Mouse (Mus musculus) left cerebral cortex, postnatal 36 days (tissue): ENCODE measurements around the gene Nek8. TPM values are rescaled to one million over a fixed set of nuclear protein-coding genes. Genes with fewer than 3 reads are reported as not detected.
"Not testable (repeated sequence)": the region's sequence is repeated elsewhere in the genome, so short reads cannot be mapped to it uniquely, and the experiment has no call there.

ENCODE experiments used
- DNase-seq, 2 experiments: peaks; one replicate each; pipeline ENCODE4 v3.0.0; 2021 to 2022; ENCODE audit warnings: low spot score in 2 of 2, mixed read lengths in 1 of 2
- intact Hi-C: fragments of 180-260 bp; cut with DNase I; formaldehyde crosslinking; loops from one replicate; pipeline ENCODE4 v1.15.1; 2025
- total RNA-seq, 2 experiments: library from RNA; stranded (reverse); gene quantifications; 2 replicates each; pipeline ENCODE4 v1.2.3; 2021

Nek8 gene
- total RNA-seq, 2 experiments from 2014 or later = 2.7 to 3.2 TPM

GRCm38 (mm10) chr11:78184702-78185101 lies 8.2 kb upstream of the Nek8 start:
- DNase-seq = not testable (repeated sequence)
- intact Hi-C loops = loop anchor here (10.0 kb wide), 1 partner anchor 360 kb away; no protein-coding TSS in a partner anchor

GRCm38 (mm10) chr11:78183884-78184514 lies 7.5 kb upstream of the Nek8 start:
- intact Hi-C loops = loop anchor here (10.0 kb wide), 1 partner anchor 359 kb away; no protein-coding TSS in a partner anchor
- DNase-seq = no peak

- intact Hi-C loops = loop anchor here (10.0 kb wide), 1 partner anchor 358 kb away; no protein-coding TSS in a partner anchor
- peak; percentile 88 to 91 for DNase-seq
Observed at GRCm38 (mm10) chr11:78182961-78183844, 6.7 kb upstream of the Nek8 start, which contains the start of gene Rpl23a. TSS of gene Rpl23a (minus strand) at chr11:78183584.

GRCm38 (mm10) chr11:78182450-78182849 lies 6.0 kb upstream of the Nek8 start:
- no peak for DNase-seq
- intact Hi-C loops = loop anchor here (10.0 kb wide), 1 partner anchor 358 kb away; no protein-coding TSS in a partner anchor

GRCm38 (mm10) chr11:78181830-78182357 lies 5.4 kb upstream of the Nek8 start:
- DNase-seq = no peak
- intact Hi-C loops = loop anchor here (10.0 kb wide), 1 partner anchor 357 kb away; no protein-coding TSS in a partner anchor

- intact Hi-C loops = loop anchor here (10.0 kb wide), 1 partner anchor 355 kb away; no protein-coding TSS in a partner anchor
- DNase-seq = no peak
Observed at GRCm38 (mm10) chr11:78180081-78180761, 3.7 kb upstream of the Nek8 start.

- intact Hi-C loops = loop anchor here (5.0 kb wide), 3 partner anchors 117 to 197 kb away; partner anchors contain the start of genes Flot2 and Phf12
Observed at GRCm38 (mm10) chr11:78179438-78179999, 3.0 kb upstream of the Nek8 start.

GRCm38 (mm10) chr11:78178859-78179437 lies 2.5 kb upstream of the Nek8 start:
- peak in 1 of 2 experiments; percentile 50 for DNase-seq
- intact Hi-C loops = loop anchor here (5.0 kb wide), 3 partner anchors 117 to 197 kb away; partner anchors contain the start of genes Flot2 and Phf12

More at GRCm38 (mm10) chr11:78179438-78179999, 3.0 kb upstream of the Nek8 start:
- DNase-seq = no peak

GRCm38 (mm10) chr11:78177903-78178858 lies 1.7 kb upstream of the Nek8 start:
- peak; percentile 90 to 93 for DNase-seq
- intact Hi-C loops = loop anchor here (5.0 kb wide), 3 partner anchors 116 to 196 kb away; partner anchors contain the start of genes Flot2 and Phf12

- no peak for DNase-seq
- intact Hi-C loops = loop anchor here (5.0 kb wide), 3 partner anchors 115 to 195 kb away; partner anchors contain the start of genes Flot2 and Phf12
Observed at GRCm38 (mm10) chr11:78177437-78177836, 962 bp upstream of the Nek8 start.

GRCm38 (mm10) chr11:78176905-78177331 lies 443 bp upstream of the Nek8 start:
- no peak for DNase-seq
- intact Hi-C loops = loop anchor here (5.0 kb wide), 3 partner anchors 115 to 195 kb away; partner anchors contain the start of genes Flot2 and Phf12

- DNase-seq = no peak
- intact Hi-C loops = loop anchor here (5.0 kb wide), 3 partner anchors 114 to 194 kb away; partner anchors contain the start of genes Flot2 and Phf12
Observed at GRCm38 (mm10) chr11:78175771-78176401, 589 bp downstream of the Nek8 start.

- intact Hi-C loops = no loop called here
- no peak for DNase-seq
Observed at GRCm38 (mm10) chr11:78174506-78174905, 2.0 kb downstream of the Nek8 start.

- DNase-seq = no peak
- intact Hi-C loops = no loop called here
Observed at GRCm38 (mm10) chr11:78172748-78173383, 3.6 kb downstream of the Nek8 start.

- intact Hi-C loops = no loop called here
- DNase-seq = no peak
Observed at GRCm38 (mm10) chr11:78172034-78172747, 4.3 kb downstream of the Nek8 start.

- DNase-seq = no peak
- intact Hi-C loops = no loop called here
Observed at GRCm38 (mm10) chr11:78171328-78171727, 5.1 kb downstream of the Nek8 start.
